Mouse (Mus musculus) small intestine, adult 2 months (tissue): Measurements from ENCODE around the gene Elf5.

Experiments
- CTCF ChIP-seq: fragments of 200-500 bp; IDR thresholded peaks from 2 replicates; pipeline ENCODE4 v1.5.1; 2012; ENCODE audit warnings: low read depth, mild to moderate bottlenecking, control low read depth, inconsistent platforms, low read length, moderate library complexity, mixed read lengths; ENCODE audit not compliant: insufficient replicate concordance, insufficient read length; ENCODE audit errors: extremely low read depth
- POLR2A ChIP-seq: fragments of 200-500 bp; IDR thresholded peaks from 2 replicates; pipeline ENCODE4 v1.6.1; 2012; ENCODE audit warnings: low read depth, mild to moderate bottlenecking, control low read depth, inconsistent platforms, low read length, moderate library complexity

DNA sequence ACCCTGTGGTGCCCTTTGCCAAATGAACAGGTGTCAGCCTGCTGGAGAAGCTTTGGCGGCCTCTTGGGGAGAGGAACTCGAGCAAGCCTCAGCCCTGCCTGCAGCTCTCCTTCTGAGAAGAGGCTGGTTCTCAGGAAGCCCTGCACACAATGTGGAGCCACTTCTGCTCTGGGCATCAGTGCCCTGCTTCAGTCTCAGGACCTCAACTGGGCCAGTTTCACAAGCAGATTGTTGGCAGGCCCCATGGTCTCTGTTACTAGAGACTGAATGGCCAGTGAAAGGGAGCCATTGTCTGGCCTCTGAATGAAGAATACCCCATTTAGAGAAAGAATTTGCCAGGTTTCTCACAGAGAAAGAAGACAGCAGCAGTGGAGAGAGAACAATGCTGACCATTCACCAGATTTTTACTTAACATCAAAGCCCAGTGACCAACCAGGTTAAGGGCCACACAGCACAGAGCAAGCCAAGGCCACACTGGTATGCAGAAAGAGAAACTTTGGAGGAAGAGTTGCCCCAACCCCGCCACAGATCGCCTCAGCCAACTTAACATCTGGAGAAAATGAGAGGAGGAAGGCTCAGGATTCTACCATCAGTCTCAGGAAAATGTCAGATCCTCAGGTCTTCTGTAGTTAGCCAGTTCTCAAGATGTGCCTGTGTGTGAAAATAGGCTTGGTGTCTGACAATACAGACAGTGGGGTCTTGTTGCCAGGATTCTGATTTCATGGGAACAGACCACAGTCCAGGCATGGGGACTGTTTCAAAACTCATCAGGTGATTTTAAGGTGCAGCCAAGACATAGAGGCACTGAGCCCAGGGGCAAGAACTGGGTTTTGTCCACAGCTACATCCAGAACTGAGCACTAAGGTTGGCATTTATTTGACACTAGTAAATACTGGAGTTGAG lies 21.2 kb upstream of the Elf5 start:
- TF ChIP-seq CTCF (no peak), POLR2A (no peak)
